Mouse (Mus musculus): Measurements from ENCODE around the gene Nek4. TPM values are rescaled to one million over a fixed set of nuclear protein-coding genes. Genes with fewer than 3 reads are reported as not detected.
A peak's percentile ranks its signal among the peaks of the same experiment; 100 is the strongest.

Nek4 gene
- polyA plus RNA-seq (2012), result 0.05 and 0.07 TPM in 2 replicates

GRCm38 (mm10) chr14:30951154-30951825 is at the start of gene Nek4:
Gene Nek4, plus strand, starts transcription at chr14:30951377.
- Histone ChIP-seq H3K4me1 (ENCODE audit: control insufficient read depth) (peaks cover 17% of the 10 kb centered on the region), H3K9me3 (ENCODE audit: control insufficient read depth, low read length) (no peaks in the 10 kb centered on the region), H3K27me3 (ENCODE audit: control insufficient read depth) (no peaks in the 10 kb centered on the region; the same call in 1 of the 2 replicates), H3K4me3 (replicated peaks) (peak within 1 kb of the TSS; percentile 70), H3K36me3 (ENCODE audit: control insufficient read depth) (peaks cover 10% of the 10 kb centered on the region; the same call in 1 of the 2 replicates)
- TF ChIP-seq TAL1 (IDR thresholded peaks at IDR 0.05; ENCODE audit: low read length) (no peak), GATA1 (IDR thresholded peaks at IDR 0.05; ENCODE audit: low read length) (no peak)

DNA sequence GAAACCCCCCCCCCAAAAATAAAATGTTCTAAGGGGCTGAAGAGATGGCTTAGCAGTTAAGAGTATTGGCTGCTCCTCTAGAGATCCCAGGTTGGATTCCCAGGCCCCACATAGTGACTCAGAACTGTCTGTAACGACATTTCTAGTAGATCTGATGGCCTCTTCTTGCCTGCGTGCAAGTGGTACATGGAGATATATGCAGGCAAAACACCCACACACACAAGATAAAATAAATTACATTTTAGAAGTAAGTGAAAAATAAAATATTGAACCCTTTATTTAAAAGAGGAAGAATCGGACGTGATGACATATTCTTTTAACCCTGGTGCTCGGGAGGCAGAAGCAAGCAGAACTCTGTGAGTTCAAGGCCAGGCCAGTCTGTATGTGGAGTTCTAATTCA is 48.5 kb upstream of the Nek4 start:
- Histone ChIP-seq H3K27me3 (ENCODE audit: control insufficient read depth) (no peaks in the 10 kb centered on the region), H3K9me3 (ENCODE audit: control insufficient read depth, low read length) (no peaks in the 10 kb centered on the region), H3K36me3 (ENCODE audit: control insufficient read depth) (peaks cover 6% of the 10 kb centered on the region; the same call in 1 of the 2 replicates), H3K4me3 (replicated peaks) (no peak overlapping the region), H3K4me1 (ENCODE audit: control insufficient read depth) (no peaks in the 10 kb centered on the region)
- no peak for TF ChIP-seq GATA1 (IDR thresholded peaks at IDR 0.05; ENCODE audit: low read length)
- TF ChIP-seq TAL1 (IDR thresholded peaks at IDR 0.05; ENCODE audit: low read length), result no peak

DNA sequence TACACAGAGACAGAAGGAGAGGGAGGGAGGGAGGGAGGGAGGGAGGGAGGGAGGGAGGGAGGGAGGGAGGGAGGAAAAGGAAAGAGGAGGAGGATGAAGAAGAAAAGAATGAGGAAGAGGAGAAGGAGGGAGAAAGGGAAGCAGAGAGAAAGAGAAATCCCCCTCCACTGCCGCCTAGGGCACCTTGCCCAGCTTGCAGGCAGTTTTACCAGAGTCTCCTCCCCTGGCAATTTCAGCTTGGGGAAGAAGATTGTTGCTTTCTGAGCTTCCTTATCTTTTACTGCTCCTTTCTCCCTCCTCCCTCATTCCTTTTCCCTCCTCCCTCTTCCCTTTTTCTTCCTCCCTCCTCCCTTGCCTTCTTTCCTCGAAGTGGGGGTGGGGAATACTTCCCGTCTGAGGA is 48.1 kb upstream of the Nek4 start:
- peaks cover 6% of the 10 kb centered on the region; the same call in 1 of the 2 replicates for H3K36me3 ChIP-seq (ENCODE audit: control insufficient read depth)
- no peaks in the 10 kb centered on the region for H3K4me1 ChIP-seq (ENCODE audit: control insufficient read depth)
- H3K27me3 ChIP-seq (ENCODE audit: control insufficient read depth), result no peaks in the 10 kb centered on the region
- no peak for TF ChIP-seq GATA1 (IDR thresholded peaks at IDR 0.05; ENCODE audit: low read length)
- TF ChIP-seq TAL1 (IDR thresholded peaks at IDR 0.05; ENCODE audit: low read length), result no peak
- H3K9me3 ChIP-seq (ENCODE audit: control insufficient read depth, low read length), result no peaks in the 10 kb centered on the region
- no peak overlapping the region for H3K4me3 ChIP-seq (replicated peaks)

DNA sequence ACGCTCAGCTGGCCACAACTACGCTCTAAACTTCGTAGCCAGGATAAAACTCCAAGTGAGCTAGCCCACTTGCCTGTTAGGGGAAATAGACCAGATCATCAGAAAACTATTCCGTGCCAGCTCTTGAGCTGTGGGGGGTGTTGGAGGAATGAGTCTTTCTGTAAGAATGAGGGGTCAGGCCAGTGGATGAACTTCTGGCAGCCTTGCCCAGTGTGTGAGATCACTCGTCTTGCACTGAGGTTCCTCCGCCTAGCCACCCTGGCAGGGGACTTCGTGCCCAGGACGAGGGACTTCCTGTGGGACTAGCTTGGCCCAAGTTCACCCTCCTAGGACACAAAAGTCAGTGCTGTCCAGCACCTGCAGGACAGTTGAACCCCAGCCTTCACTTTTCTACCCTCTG is 46.9 kb upstream of the Nek4 start:
- H3K36me3 ChIP-seq (ENCODE audit: control insufficient read depth), result peaks cover 2% of the 10 kb centered on the region; the same call in 1 of the 2 replicates
- no peaks in the 10 kb centered on the region for H3K9me3 ChIP-seq (ENCODE audit: control insufficient read depth, low read length)
- H3K4me3 ChIP-seq (replicated peaks), result no peak overlapping the region
- H3K27me3 ChIP-seq (ENCODE audit: control insufficient read depth), result no peaks in the 10 kb centered on the region
- no peaks in the 10 kb centered on the region for H3K4me1 ChIP-seq (ENCODE audit: control insufficient read depth)
- TF ChIP-seq TAL1 (IDR thresholded peaks at IDR 0.05; ENCODE audit: low read length) (no peak), GATA1 (IDR thresholded peaks at IDR 0.05; ENCODE audit: low read length) (no peak)

DNA sequence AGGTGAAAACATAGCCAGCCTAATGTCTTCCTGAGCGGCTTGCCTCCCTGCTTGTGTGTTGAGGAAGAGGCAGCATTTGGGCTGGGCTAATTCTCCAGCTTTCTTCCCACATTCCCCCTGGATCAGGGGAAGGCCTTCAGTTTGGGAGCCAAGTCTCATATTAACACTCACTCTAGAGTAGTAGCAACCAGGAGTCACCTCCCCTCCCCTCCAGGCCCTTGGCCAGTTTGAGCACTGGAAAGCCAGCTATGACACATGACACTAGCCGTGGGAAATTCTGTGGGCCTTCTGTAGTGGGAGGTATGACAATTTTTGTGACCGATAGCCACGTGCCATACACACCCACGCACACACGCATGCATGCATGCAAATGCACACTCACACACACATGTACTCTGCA is 45.2 kb upstream of the Nek4 start:
- Histone ChIP-seq H3K27me3 (ENCODE audit: control insufficient read depth) (no peaks in the 10 kb centered on the region), H3K36me3 (ENCODE audit: control insufficient read depth) (no peaks in the 10 kb centered on the region; the same call in 1 of the 2 replicates), H3K9me3 (ENCODE audit: control insufficient read depth, low read length) (no peaks in the 10 kb centered on the region), H3K4me3 (replicated peaks) (no peak overlapping the region), H3K4me1 (ENCODE audit: control insufficient read depth) (no peaks in the 10 kb centered on the region)
- TF ChIP-seq TAL1 (IDR thresholded peaks at IDR 0.05; ENCODE audit: low read length) (no peak), GATA1 (IDR thresholded peaks at IDR 0.05; ENCODE audit: low read length) (no peak)

DNA sequence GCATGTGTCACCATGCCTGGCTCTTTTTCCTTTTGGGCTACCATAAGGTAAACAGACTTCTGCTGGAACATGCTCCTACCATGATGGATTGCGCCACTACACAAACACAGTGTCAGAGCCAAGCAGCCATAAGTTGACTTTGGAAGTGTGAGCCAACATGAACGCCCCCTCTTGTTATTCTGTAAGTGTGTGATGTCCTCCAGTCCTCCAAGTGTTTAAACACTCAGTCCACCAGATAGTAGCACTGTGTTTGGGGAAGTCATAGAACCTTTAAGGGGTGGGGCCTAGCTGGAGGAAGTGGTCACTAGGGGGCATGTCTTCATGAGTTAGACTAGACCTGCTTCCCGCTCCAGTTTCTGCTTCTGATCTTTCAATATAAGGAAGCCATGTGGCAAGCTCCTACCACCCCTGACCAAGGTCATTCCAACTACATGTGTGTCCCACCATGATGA is 43.3 kb upstream of the Nek4 start:
- no peaks in the 10 kb centered on the region for H3K4me1 ChIP-seq (ENCODE audit: control insufficient read depth)
- no peaks in the 10 kb centered on the region for H3K9me3 ChIP-seq (ENCODE audit: control insufficient read depth, low read length)
- no peaks in the 10 kb centered on the region for H3K27me3 ChIP-seq (ENCODE audit: control insufficient read depth)
- H3K36me3 ChIP-seq (ENCODE audit: control insufficient read depth), result no peaks in the 10 kb centered on the region; the same call in 1 of the 2 replicates
- TF ChIP-seq TAL1 (IDR thresholded peaks at IDR 0.05; ENCODE audit: low read length), result no peak
- TF ChIP-seq GATA1 (IDR thresholded peaks at IDR 0.05; ENCODE audit: low read length), result no peak
- no peak overlapping the region for H3K4me3 ChIP-seq (replicated peaks)

GRCm38 (mm10) chr14:30911141-30911540 is 40.0 kb upstream of the Nek4 start:
- Histone ChIP-seq H3K27me3 (ENCODE audit: control insufficient read depth) (no peaks in the 10 kb centered on the region), H3K4me3 (replicated peaks) (no peak overlapping the region), H3K9me3 (ENCODE audit: control insufficient read depth, low read length) (no peaks in the 10 kb centered on the region), H3K36me3 (ENCODE audit: control insufficient read depth) (peaks cover 5% of the 10 kb centered on the region; the same call in 1 of the 2 replicates), H3K4me1 (ENCODE audit: control insufficient read depth) (no peaks in the 10 kb centered on the region)
- TF ChIP-seq TAL1 (IDR thresholded peaks at IDR 0.05; ENCODE audit: low read length), result no peak
- no peak for TF ChIP-seq GATA1 (IDR thresholded peaks at IDR 0.05; ENCODE audit: low read length)

GRCm38 (mm10) chr14:30912641-30913040 is 38.5 kb upstream of the Nek4 start:
- no peaks in the 10 kb centered on the region for H3K4me1 ChIP-seq (ENCODE audit: control insufficient read depth)
- TF ChIP-seq GATA1 (IDR thresholded peaks at IDR 0.05; ENCODE audit: low read length) (no peak), TAL1 (IDR thresholded peaks at IDR 0.05; ENCODE audit: low read length) (no peak)
- H3K36me3 ChIP-seq (ENCODE audit: control insufficient read depth), result peaks cover 7% of the 10 kb centered on the region; the same call in 1 of the 2 replicates
- H3K9me3 ChIP-seq (ENCODE audit: control insufficient read depth, low read length), result no peaks in the 10 kb centered on the region
- no peaks in the 10 kb centered on the region for H3K27me3 ChIP-seq (ENCODE audit: control insufficient read depth)
- no peak overlapping the region for H3K4me3 ChIP-seq (replicated peaks)

GRCm38 (mm10) chr14:30913404-30913803 is 37.8 kb upstream of the Nek4 start:
- no peak for TF ChIP-seq GATA1 (IDR thresholded peaks at IDR 0.05; ENCODE audit: low read length)
- no peak for TF ChIP-seq TAL1 (IDR thresholded peaks at IDR 0.05; ENCODE audit: low read length)

More at GRCm38 (mm10) chr14:30913404-30913803, 37.8 kb upstream of the Nek4 start:
- no peak overlapping the region for H3K4me3 ChIP-seq (replicated peaks)
- no peaks in the 10 kb centered on the region for H3K27me3 ChIP-seq (ENCODE audit: control insufficient read depth)
- H3K36me3 ChIP-seq (ENCODE audit: control insufficient read depth), result peaks cover 7% of the 10 kb centered on the region; the same call in 1 of the 2 replicates
- H3K4me1 ChIP-seq (ENCODE audit: control insufficient read depth), result no peaks in the 10 kb centered on the region
- H3K9me3 ChIP-seq (ENCODE audit: control insufficient read depth, low read length), result no peaks in the 10 kb centered on the region
